Mouse (Mus musculus) brain, adult 2 months (tissue): ENCODE data around the gene Arpc3.
"Not testable (repeated sequence)": the region's sequence is repeated elsewhere in the genome, so short reads cannot be mapped to it uniquely, and the experiment has no call there.

Source experiments
- DNase-seq: peaks from one replicate; pipeline ENCODE4 v3.0.0; 2011; ENCODE audit warnings: low read depth, low spot score

Gene Arpc3

DNA sequence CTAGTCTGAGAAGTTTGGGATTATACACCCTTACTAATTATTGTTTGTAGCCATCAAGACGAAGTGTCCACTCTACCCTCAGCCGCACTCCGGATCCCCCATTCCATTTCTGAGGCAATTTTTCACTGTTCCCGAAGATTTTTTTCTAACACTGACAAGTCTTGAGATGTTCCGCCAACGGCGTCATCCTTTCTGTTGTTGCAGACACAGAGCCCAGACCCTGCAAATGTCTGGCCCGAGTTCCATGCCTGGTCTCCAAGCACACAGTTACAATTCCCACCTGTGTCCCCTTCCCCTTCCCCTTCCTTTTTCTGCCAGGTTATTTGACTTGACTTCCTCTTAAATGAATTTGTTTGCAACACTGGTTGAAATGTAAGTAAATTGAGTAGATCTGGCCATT is 8.2 kb downstream of the Arpc3 start:
- DNase-seq = no peak

- peak; percentile 80 for DNase-seq
These were observed 9.1 kb downstream of the Arpc3 start for GRCm38 (mm10) chr5:122400628-122401302.

GRCm38 (mm10) chr5:122401303-122401640 is 9.6 kb downstream of the Arpc3 start:
- DNase-seq = peak; percentile 81

- DNase-seq = no peak
These were observed 10.5 kb downstream of the Arpc3 start for GRCm38 (mm10) chr5:122402160-122402559.

- peak; percentile 87 for DNase-seq
These were observed 11.1 kb downstream of the Arpc3 start for GRCm38 (mm10) chr5:122402772-122403171.

DNA sequence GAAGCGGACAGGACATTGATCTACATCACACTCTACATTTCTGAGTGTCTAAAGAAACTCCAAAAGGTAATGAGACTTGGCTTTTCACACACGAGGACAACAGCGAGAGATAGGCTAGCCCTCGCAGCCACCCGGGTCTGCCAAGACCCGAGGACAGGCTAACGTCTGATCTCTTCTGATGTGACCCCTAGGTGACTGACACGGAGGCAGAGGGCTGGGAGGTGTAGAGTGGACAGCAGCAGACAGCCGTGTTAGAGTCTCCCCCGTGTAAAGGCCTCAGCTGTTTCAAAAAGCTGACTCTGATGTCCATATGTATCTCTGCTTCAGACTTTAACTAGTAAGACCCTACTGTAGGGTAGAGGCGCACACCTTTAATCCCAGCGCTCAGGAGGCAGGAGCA is 11.7 kb downstream of the Arpc3 start:
- DNase-seq = no peak

GRCm38 (mm10) chr5:122405537-122405936 is 13.9 kb downstream of the Arpc3 start:
- DNase-seq = no peak

DNA sequence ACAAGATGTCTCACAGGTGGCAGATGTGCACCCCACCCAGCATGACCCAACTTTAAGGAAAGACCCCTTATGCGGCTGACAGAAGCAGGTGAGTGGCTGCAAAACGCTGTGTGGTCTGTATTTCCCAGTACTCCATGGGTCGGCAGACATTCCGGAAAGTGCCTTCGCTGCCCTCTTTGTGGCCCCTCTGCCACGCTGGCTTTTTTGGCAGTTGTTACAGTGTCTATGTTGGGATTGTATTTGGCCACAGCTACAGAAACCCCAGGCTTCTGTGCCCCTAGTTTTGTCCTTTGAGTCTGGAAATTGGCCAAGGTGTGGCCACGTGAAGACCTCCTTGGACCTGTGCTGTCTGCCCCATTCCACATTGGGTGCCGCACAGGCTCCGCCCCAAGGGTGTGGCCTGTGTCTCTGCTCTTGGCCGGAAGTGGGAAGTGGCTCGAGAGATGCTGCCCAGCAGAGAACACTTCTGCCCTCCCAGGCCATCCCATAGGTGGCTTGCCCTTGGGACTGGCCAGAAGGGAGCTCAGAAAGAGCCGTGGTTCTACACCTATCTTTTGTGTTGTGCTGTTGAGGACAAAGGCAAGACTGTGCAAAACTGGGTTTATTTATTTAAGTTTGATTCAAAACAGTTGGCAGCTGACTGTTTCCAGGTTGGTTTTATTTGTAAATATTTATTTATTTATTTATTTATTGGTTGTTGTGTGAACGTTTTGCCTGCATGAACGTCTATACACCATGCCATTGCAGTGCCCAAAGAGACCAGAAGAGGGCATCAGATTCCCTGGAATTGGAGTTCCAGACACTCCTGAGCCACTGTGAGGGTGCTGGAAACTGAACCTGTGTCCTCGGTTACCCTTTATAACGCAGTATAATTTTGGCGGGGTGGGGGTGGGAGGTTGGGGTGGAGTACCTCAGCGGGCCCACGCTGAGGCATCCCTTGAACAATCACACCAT is 18.3 kb downstream of the Arpc3 start:
- no peak for DNase-seq

DNA sequence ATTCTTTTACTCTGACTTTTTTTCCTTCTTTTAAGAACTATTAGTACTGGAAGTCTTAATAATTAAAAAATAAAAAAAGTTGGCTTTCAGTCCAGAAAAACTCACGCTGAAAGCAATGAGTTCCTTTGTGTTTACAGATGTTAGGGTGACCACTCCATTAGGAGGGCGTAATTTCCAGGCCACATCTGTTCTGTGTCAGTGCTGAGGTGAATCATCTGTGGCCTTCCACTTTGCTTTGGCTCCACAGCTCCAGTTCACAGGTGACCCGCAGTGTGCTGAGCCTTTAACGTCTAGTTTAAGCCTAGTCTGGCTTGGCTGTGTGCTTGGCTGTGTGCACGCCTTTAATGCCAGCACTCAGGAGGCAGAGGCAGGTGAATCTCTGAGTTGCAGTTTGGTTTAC is 20.2 kb downstream of the Arpc3 start:
- DNase-seq = no peak

GRCm38 (mm10) chr5:122412826-122413225 is 21.1 kb downstream of the Arpc3 start:
- no peak for DNase-seq

GRCm38 (mm10) chr5:122414351-122414750 is 22.7 kb downstream of the Arpc3 start:
- no peak for DNase-seq

DNA sequence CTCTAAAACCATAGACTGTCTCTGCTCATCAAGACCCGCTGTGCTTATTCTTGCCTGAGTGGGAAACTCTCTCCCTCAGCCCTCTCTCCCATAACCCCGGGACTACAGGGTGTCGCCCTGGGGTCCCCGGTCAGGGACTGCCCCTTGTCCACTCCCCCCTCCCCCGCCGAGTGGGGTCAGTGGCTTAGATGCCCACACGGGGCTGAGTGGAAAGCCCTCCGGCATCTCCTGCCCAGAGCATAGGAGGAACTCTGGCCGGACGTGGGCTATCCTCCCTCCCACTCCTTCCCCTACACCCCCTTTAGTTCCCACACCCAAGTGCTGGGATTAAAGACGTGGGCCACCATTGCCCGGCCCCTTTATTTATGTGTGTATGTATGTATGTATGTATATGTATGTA is 23.8 kb downstream of the Arpc3 start:
- DNase-seq = no peak

- DNase-seq = not testable (repeated sequence)
These were observed 29.0 kb downstream of the Arpc3 start for GRCm38 (mm10) chr5:122420676-122421075.

DNA sequence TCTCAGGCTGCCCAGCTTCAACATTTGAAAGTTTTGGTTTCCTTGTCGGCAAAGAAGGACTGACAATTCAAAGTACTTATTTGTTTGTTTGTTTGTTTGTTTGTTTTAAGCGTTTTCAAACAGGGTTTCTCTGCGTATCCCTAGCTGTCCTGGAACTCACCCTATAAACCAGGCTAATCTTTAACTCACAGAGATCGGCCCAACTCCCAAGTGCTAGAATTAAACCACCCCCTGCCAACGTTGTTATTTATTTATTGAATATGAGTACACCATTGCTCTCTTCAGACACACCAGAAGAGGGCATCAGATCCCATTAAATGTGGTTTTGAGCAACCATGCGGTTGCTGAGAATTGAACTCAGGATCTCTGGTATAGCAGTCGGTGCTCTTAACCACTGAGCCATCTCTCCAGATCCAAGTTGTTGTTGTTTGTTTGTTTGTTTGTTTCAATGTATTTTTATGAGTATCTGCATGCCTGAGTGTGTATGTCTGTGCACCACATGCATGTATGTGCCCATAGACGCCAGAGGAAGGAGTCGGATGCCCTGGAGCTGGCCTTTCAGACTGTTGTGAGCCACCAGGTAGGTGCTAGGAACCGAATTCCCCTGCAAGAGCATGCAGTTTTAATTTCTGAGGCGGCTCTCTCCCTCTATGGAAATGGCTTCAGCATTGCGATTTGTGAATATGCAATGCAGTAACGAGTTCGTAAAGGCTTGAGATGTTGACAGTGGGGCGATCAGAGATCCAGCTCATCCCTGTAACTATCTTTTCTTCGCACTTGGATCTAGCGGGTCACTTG is 29.8 kb downstream of the Arpc3 start, which contains the start of gene Anapc7:
Anapc7 (plus strand) TSS at position 423 of the 798 bp plus-strand sequence.
- DNase-seq = no peak

GRCm38 (mm10) chr5:122422071-122422964 is 30.6 kb downstream of the Arpc3 start:
- DNase-seq = peak; percentile 93

GRCm38 (mm10) chr5:122423083-122423482 is 31.4 kb downstream of the Arpc3 start:
- DNase-seq = no peak

DNA sequence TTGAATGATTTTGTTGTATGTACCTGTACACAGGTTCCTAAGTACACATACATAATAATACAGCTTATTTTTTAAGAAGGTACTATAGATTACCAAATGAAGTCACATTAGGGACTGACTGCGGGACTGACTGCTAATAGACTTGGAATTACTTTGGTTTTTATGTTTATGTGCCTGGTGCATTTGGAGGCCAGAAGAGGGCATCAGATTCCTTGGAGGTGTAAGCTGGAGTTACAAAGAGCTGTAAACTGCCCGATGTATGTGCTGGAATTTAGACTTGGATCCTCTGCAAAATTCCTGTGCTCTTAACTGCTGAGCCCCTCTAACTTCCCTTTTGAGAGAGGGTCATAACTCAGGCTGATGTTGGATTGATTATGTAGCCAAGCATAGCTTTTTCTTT is 33.9 kb downstream of the Arpc3 start:
- peak; percentile 58 for DNase-seq

DNA sequence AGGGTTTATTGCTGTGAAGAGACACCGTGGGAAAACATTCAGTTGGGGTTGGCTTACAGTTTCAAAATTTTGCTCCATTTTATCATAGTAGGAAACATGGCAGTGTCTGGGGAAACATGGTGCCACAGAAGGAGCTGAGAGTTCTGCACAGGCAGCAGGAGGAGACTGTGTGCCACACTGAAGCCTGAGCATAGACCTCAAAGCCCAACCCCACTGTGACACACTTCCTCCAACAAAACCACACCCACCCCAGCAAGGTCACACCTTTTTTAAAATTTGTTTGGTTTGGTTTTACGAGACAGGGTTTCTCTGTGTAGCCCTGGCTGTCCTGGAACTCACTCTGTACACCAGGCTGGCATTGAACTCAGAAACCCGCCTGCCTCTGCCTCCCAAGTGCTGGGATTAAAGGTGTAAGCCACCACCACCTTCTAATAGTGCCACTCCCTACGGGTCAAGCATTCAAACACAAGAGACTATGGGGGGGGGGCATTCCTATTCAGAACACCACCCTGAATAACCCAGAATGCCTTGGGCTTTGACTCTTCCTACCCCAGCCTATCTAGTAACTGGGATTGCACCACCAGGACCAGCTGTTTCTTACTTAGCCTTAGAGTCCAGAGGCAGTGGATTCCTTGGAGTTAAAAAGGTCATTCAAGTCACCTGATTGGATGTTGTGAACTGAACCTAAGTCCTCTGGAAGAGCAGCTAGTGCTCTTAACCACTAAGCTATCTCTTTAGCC is 38.5 kb downstream of the Arpc3 start:
- no peak for DNase-seq

GRCm38 (mm10) chr5:122431221-122431620 is 39.5 kb downstream of the Arpc3 start:
- DNase-seq = no peak

DNA sequence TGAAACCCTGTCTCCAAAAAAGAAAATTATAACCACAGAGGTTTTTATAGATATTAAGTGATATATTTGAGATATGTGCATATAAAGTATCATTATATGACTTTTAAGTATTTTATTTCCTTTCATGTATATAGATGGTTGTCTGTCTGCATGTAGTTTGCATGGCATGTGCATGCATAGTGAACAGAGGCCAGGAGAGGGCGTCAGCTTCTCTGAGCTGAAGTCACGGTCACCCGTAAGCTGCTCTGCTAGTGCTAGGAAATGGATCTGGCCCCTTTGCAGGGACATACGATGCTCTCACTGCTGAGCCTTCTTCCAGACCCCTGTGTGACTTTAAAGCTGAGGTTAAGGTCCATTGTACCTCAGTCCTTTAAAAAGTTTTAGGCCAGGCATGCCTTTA is 42.9 kb downstream of the Arpc3 start:
- DNase-seq = no peak
